Mouse (Mus musculus) heart, postnatal 0 days (tissue): Measurements from ENCODE around the gene Atp5f1. TPM values are rescaled to one million over a fixed set of nuclear protein-coding genes. Genes with fewer than 3 reads are reported as not detected.
"Not testable (repeated sequence)": the region's sequence is repeated elsewhere in the genome, so short reads cannot be mapped to it uniquely, and the experiment has no call there.

ENCODE experiments used
- ATAC-seq: fragments of 200-750 bp; cut with Nextera tagmentation; 2 replicates; pipeline ENCODE4 v1.8.0; 2017; ENCODE audit warnings: low read depth, moderate number of reproducible peaks, moderate library complexity; ENCODE audit not compliant: insufficient read depth
- DNase-seq: peaks from one replicate; pipeline ENCODE4 v3.0.0-alpha.2; 2016; ENCODE audit warnings: low spot score
- H3K27ac ChIP-seq: fragments of 300-500 bp; sonication (generic); 2 replicates; pipeline ENCODE4 v1.5.1; 2014; ENCODE audit warnings: low read depth, mild to moderate bottlenecking
- H3K27me3 ChIP-seq: fragments of 300-500 bp; sonication (generic); 2 replicates; pipeline ENCODE4 v1.6.1; 2014; ENCODE audit warnings: low read length, mixed read lengths; ENCODE audit not compliant: control insufficient read depth, insufficient read depth
- H3K36me3 ChIP-seq: fragments of 300-500 bp; sonication (generic); replicated peaks from 2 replicates; pipeline ENCODE4 v1.6.1; 2014; ENCODE audit warnings: low read length, mixed read lengths; ENCODE audit not compliant: control insufficient read depth, insufficient read depth
- H3K4me1 ChIP-seq: fragments of 300-500 bp; sonication (generic); 2 replicates; pipeline ENCODE4 v1.6.1; 2014; ENCODE audit warnings: antibody characterized with exemption; ENCODE audit not compliant: control insufficient read depth, insufficient read depth
- H3K4me2 ChIP-seq: fragments of 300-500 bp; sonication (generic); 2 replicates; pipeline ENCODE4 v1.6.1; 2014; ENCODE audit warnings: low read depth, mild to moderate bottlenecking, low read length, moderate library complexity
- H3K4me3 ChIP-seq: fragments of 300-500 bp; sonication (generic); 2 replicates; pipeline ENCODE4 v1.5.1; 2014; ENCODE audit warnings: low read depth, low read length
- H3K9ac ChIP-seq: fragments of 300-500 bp; sonication (generic); replicated peaks from 2 replicates; pipeline ENCODE4 v1.6.1; 2014; ENCODE audit warnings: low read depth, low read length, mixed read lengths
- H3K9me3 ChIP-seq: fragments of 300-500 bp; sonication (generic); replicated peaks from 2 replicates; pipeline ENCODE4 v1.6.1; 2016; ENCODE audit warnings: low read length; ENCODE audit not compliant: control insufficient read depth
- CTCF ChIP-seq: IDR thresholded peaks from 2 replicates; pipeline ENCODE4 v1.5.1; 2016; ENCODE audit warnings: antibody characterized with exemption, control low read depth, low read depth
- EP300 ChIP-seq: IDR thresholded peaks from 2 replicates; pipeline ENCODE4 v1.6.1; 2016; ENCODE audit warnings: antibody characterized with exemption, low read depth
- WGBS: fragments of 180-500 bp; shearing (Covaris S2); extraction: QIAGEN DNeasy Blood & Tissue Kit; methylation state at CpG from one replicate; pipeline ENCODE4 v1.1.7; 2014; 5-methylcytosine and 5-hydroxymethylcytosine counted together
- polyA plus RNA-seq: library from polyadenylated mRNA; unstranded; fragments of >200 nt; fragmentation: Nextera tagmentation; extraction: Ambion mirVana; gene quantifications from 2 replicates; pipeline ENCODE4 v1.2.1, GENCODE M21; 2015
- total RNA-seq: library from RNA; depleted of rRNA; stranded (reverse); fragments of >200 nt; gene quantifications from 2 replicates; pipeline ENCODE4 v1.2.3, GENCODE M21; 2014; ENCODE audit warnings: low replicate concordance

Gene Atp5f1
- total and polyA plus RNA-seq, 2 experiments from 2014 or later = 751 to 1,577 TPM

GRCm38 (mm10) chr3:105991653-105992283 is 31.9 kb upstream of the Atp5f1 start:
- no peak overlapping the region for H3K9ac ChIP-seq
- H3K27me3 ChIP-seq = no peaks in the 10 kb centered on the region
- H3K9me3 ChIP-seq = no peaks in the 10 kb centered on the region
- H3K4me2 ChIP-seq = no peak overlapping the region
- peak; percentile 29 for DNase-seq
- H3K4me1 ChIP-seq = no peaks in the 10 kb centered on the region
- H3K4me3 ChIP-seq = no peak overlapping the region
- TF ChIP-seq CTCF (peak; percentile 64), EP300 (no peak)
- ATAC-seq = no peak
- H3K27ac ChIP-seq = no peak overlapping the region
- no peaks in the 10 kb centered on the region for H3K36me3 ChIP-seq
- 19% methylated on average over 4 of the region's 4 CpGs for WGBS

DNA sequence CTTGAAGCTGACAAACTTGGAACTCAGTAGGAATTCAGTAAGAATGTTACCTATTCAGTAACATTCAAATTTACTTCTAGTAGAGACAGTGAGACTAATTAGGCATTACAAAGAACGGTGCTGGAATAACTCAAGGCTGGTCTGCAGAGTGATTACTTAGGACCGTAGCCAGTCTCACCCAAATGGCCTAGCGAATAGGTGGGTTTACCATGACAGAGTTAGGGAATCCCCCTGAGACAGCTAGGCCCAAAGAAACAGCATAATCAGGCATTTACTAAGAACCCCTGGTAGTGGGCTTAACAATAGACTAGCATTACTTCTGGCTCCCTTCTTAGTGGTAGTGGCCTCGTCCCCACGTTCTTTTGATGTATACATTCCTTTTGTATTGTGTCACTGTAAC is 29.7 kb upstream of the Atp5f1 start:
- not testable (repeated sequence) for H3K4me3 ChIP-seq, H3K9ac ChIP-seq, H3K27me3 ChIP-seq, H3K4me2 ChIP-seq, H3K4me1 ChIP-seq, H3K36me3 ChIP-seq, ATAC-seq, DNase-seq, H3K9me3 ChIP-seq, H3K27ac ChIP-seq
- WGBS = 64% methylated on average over 5 of the region's 5 CpGs

DNA sequence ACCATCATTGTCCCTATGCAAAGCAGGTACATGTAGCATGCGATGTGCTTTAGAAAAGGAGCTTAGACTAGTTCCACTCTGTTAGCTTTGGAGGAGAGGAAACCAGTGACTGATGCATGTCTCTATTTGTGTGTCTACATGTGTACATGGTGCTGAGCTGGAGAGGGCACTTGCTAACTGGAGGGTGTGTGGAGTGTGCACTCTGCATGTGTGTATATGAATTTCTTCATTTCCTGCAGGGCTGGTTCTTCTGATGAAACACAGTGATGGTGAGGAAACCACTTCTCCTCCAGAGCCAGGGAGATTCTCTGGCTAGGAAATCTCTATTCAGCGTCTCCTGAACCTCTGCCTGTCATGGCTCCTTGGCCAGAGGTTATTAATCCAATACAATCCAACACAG is 14.3 kb upstream of the Atp5f1 start:
- ATAC-seq (no peak), DNase-seq (no peak)
- no peak overlapping the region for H3K4me3 ChIP-seq
- H3K27me3 ChIP-seq = no peaks in the 10 kb centered on the region
- H3K36me3 ChIP-seq = peaks cover 10% of the 10 kb centered on the region
- no peak overlapping the region for H3K27ac ChIP-seq
- WGBS = 84% methylated on average over 2 of the region's 2 CpGs
- H3K9me3 ChIP-seq = no peaks in the 10 kb centered on the region
- H3K4me2 ChIP-seq = no peak overlapping the region
- no peaks in the 10 kb centered on the region for H3K4me1 ChIP-seq
- H3K9ac ChIP-seq = no peak overlapping the region
- no peak for TF ChIP-seq EP300
- TF ChIP-seq CTCF = no peak

DNA sequence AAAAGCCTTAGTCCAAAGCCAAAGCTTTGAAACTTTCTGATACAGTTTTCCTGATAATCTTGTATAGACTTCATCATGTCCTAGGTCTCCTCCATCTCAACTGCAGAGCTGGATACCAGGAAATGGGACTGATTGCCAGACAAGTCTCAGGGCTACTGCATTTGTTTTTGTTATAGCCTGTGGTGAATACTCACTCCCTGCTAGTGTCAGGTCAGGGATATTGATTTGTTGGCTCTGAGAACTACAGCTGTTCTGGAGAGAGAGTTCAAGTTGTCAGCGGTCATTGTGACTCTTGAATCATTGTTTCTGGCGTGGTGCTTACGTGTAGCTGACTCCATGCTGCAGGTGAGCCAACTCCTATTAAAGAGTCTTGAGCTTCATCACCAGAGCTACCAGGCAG is 13.5 kb upstream of the Atp5f1 start, which contains the start of gene Ovgp1:
Gene Ovgp1, plus strand, starts transcription at position 301 of the 400 bp plus-strand sequence.
- DNase-seq (no peak), ATAC-seq (no peak)
- TF ChIP-seq CTCF (no peak), EP300 (no peak)
- Histone ChIP-seq H3K9me3 (no peaks in the 10 kb centered on the region), H3K4me2 (no peak within 1 kb of the TSS), H3K4me1 (no peaks in the 10 kb centered on the region), H3K4me3 (no peak within 1 kb of the TSS), H3K36me3 (peaks cover 18% of the 10 kb centered on the region), H3K9ac (no peak within 1 kb of the TSS), H3K27ac (no peak within 1 kb of the TSS), H3K27me3 (no peaks in the 10 kb centered on the region)
- WGBS = 81% methylated on average over 3 of the region's 3 CpGs

DNA sequence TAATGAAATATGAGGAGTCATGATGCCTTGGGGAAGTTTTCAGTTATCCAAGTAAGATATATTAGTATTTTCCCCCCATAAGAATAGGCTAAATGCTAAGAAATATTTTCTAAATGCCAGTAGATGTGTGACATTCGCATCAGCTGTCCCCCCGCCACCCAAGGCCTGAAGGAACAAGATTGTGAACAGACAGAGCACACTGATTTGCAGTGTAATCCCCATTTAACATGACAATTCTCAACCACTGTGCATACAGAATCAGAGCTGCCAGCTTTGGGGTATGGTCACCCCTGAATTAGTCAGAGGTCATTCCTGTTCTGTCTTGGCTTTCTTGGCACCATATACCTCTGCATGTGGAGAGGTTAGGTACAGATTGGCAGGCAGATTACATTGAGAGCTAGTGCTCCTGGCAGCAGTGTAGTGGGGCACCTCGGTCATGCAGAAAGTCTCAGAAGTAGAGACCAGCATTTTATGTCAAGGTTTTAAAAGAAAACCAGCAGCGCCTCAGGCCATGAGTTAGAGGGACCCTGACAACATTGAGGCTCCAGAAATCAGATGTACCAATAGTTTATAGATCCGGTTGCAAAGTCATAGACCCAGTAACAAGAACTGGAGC is 12.0 kb upstream of the Atp5f1 start:
- TF ChIP-seq EP300 = no peak
- no peak for TF ChIP-seq CTCF
- H3K27ac ChIP-seq = no peak overlapping the region
- WGBS = 78% methylated on average over 5 of the region's 5 CpGs
- H3K9ac ChIP-seq = no peak overlapping the region
- ATAC-seq (no peak), DNase-seq (no peak)
- H3K4me1 ChIP-seq = no peaks in the 10 kb centered on the region
- no peaks in the 10 kb centered on the region for H3K9me3 ChIP-seq
- H3K4me2 ChIP-seq = no peak overlapping the region
- H3K4me3 ChIP-seq = no peak overlapping the region
- H3K27me3 ChIP-seq = no peaks in the 10 kb centered on the region
- peaks cover 29% of the 10 kb centered on the region for H3K36me3 ChIP-seq

GRCm38 (mm10) chr3:105960700-105961099 is 801 bp upstream of the Atp5f1 start:
- no peak overlapping the region for H3K4me3 ChIP-seq
- H3K9ac ChIP-seq = no peak overlapping the region

More at GRCm38 (mm10) chr3:105960700-105961099, 801 bp upstream of the Atp5f1 start:
- DNase-seq (no peak), ATAC-seq (no peak)
- Histone ChIP-seq H3K27me3 (no peaks in the 10 kb centered on the region), H3K9me3 (no peaks in the 10 kb centered on the region), H3K27ac (no peak overlapping the region), H3K36me3 (peaks cover 45% of the 10 kb centered on the region), H3K4me2 (0 out of 2 replicates have a peak overlapping the region, but pooled peaks have one; percentile 92), H3K4me1 (peaks cover 32% of the 10 kb centered on the region)
- 95% methylated on average over 2 of the region's 2 CpGs for WGBS
- TF ChIP-seq EP300 (no peak), CTCF (peak; percentile 30)
